Mouse (Mus musculus) cerebellum, adult 2 months (tissue): ENCODE data around the gene Fsip1.

Experiments used
- CTCF ChIP-seq: fragments of 200-500 bp; IDR thresholded peaks from 2 replicates; pipeline ENCODE4 v1.5.1; 2011; ENCODE audit warnings: low read depth, mild to moderate bottlenecking, control low read depth, low read length, moderate library complexity, borderline replicate concordance; ENCODE audit not compliant: insufficient read depth
- POLR2A ChIP-seq: fragments of 200-500 bp; IDR thresholded peaks from 2 replicates; pipeline ENCODE4 v1.6.1; 2011; ENCODE audit warnings: low read length, control low read depth, borderline replicate concordance; ENCODE audit not compliant: insufficient read depth

GRCm38 (mm10) chr2:118083652-118084051 is 173.1 kb downstream of the Fsip1 start:
- TF ChIP-seq CTCF (no peak), POLR2A (no peak)
